Mouse (Mus musculus) heart, postnatal 0 days (tissue): ENCODE measurements around the gene Atp2c1. TPM values are rescaled to one million over a fixed set of nuclear protein-coding genes. Genes with fewer than 3 reads are reported as not detected.

Experiments used
- ATAC-seq: fragments of 200-750 bp; cut with Nextera tagmentation; 2 replicates; pipeline ENCODE4 v1.8.0; 2017; ENCODE audit warnings: low read depth, moderate number of reproducible peaks, moderate library complexity; ENCODE audit not compliant: insufficient read depth
- DNase-seq: peaks from one replicate; pipeline ENCODE4 v3.0.0-alpha.2; 2016; ENCODE audit warnings: low spot score
- H3K27ac ChIP-seq: fragments of 300-500 bp; sonication (generic); 2 replicates; pipeline ENCODE4 v1.5.1; 2014; ENCODE audit warnings: low read depth, mild to moderate bottlenecking
- H3K27me3 ChIP-seq: fragments of 300-500 bp; sonication (generic); 2 replicates; pipeline ENCODE4 v1.6.1; 2014; ENCODE audit warnings: low read length, mixed read lengths; ENCODE audit not compliant: control insufficient read depth, insufficient read depth
- H3K36me3 ChIP-seq: fragments of 300-500 bp; sonication (generic); replicated peaks from 2 replicates; pipeline ENCODE4 v1.6.1; 2014; ENCODE audit warnings: low read length, mixed read lengths; ENCODE audit not compliant: control insufficient read depth, insufficient read depth
- H3K4me1 ChIP-seq: fragments of 300-500 bp; sonication (generic); 2 replicates; pipeline ENCODE4 v1.6.1; 2014; ENCODE audit warnings: antibody characterized with exemption; ENCODE audit not compliant: control insufficient read depth, insufficient read depth
- H3K4me2 ChIP-seq: fragments of 300-500 bp; sonication (generic); 2 replicates; pipeline ENCODE4 v1.6.1; 2014; ENCODE audit warnings: low read depth, mild to moderate bottlenecking, low read length, moderate library complexity
- H3K4me3 ChIP-seq: fragments of 300-500 bp; sonication (generic); 2 replicates; pipeline ENCODE4 v1.5.1; 2014; ENCODE audit warnings: low read depth, low read length
- H3K9ac ChIP-seq: fragments of 300-500 bp; sonication (generic); replicated peaks from 2 replicates; pipeline ENCODE4 v1.6.1; 2014; ENCODE audit warnings: low read depth, low read length, mixed read lengths
- H3K9me3 ChIP-seq: fragments of 300-500 bp; sonication (generic); replicated peaks from 2 replicates; pipeline ENCODE4 v1.6.1; 2016; ENCODE audit warnings: low read length; ENCODE audit not compliant: control insufficient read depth
- CTCF ChIP-seq: IDR thresholded peaks from 2 replicates; pipeline ENCODE4 v1.5.1; 2016; ENCODE audit warnings: antibody characterized with exemption, control low read depth, low read depth
- EP300 ChIP-seq: IDR thresholded peaks from 2 replicates; pipeline ENCODE4 v1.6.1; 2016; ENCODE audit warnings: antibody characterized with exemption, low read depth
- WGBS: fragments of 180-500 bp; shearing (Covaris S2); extraction: QIAGEN DNeasy Blood & Tissue Kit; methylation state at CpG from one replicate; pipeline ENCODE4 v1.1.7; 2014; 5-methylcytosine and 5-hydroxymethylcytosine counted together
- polyA plus RNA-seq: library from polyadenylated mRNA; unstranded; fragments of >200 nt; fragmentation: Nextera tagmentation; extraction: Ambion mirVana; gene quantifications from 2 replicates; pipeline ENCODE4 v1.2.1, GENCODE M21; 2015
- total RNA-seq: library from RNA; depleted of rRNA; stranded (reverse); fragments of >200 nt; gene quantifications from 2 replicates; pipeline ENCODE4 v1.2.3, GENCODE M21; 2014; ENCODE audit warnings: low replicate concordance; rRNA removed

Atp2c1 gene
- total and polyA plus RNA-seq, 2 experiments from 2014 or later, result 25.1 to 72.2 TPM

- H3K27ac ChIP-seq, result no peak overlapping the region
- no peaks in the 10 kb centered on the region for H3K4me1 ChIP-seq
- H3K9ac ChIP-seq, result no peak overlapping the region
- ATAC-seq (no peak), DNase-seq (no peak)
- H3K36me3 ChIP-seq, result no peaks in the 10 kb centered on the region
- H3K4me2 ChIP-seq, result no peak overlapping the region
- TF ChIP-seq EP300, result no peak
- TF ChIP-seq CTCF, result no peak
- no peaks in the 10 kb centered on the region for H3K9me3 ChIP-seq
- no peaks in the 10 kb centered on the region for H3K27me3 ChIP-seq
- WGBS, result 46% methylated on average over 2 of the region's 2 CpGs
- no peak overlapping the region for H3K4me3 ChIP-seq
These were observed 164.9 kb downstream of the Atp2c1 start for GRCm38 (mm10) chr9:105362181-105362580.

Other genes starting within 250 kb of the Atp2c1 start
- 6.8 and 10.8 TPM in 2 replicates for gene Aste1, start 131.9 kb downstream of the Atp2c1 start, total RNA-seq
- gene Aste1, start 131.9 kb downstream of the Atp2c1 start, polyA plus RNA-seq, result 10.5 and 13.7 TPM in 2 replicates
- gene Nek11, start 131.8 kb downstream of the Atp2c1 start, total RNA-seq, result not detected in 2 replicates
- gene Nek11, start 131.8 kb downstream of the Atp2c1 start, polyA plus RNA-seq, result 0.11 and 0.16 TPM in 2 replicates
- gene Pik3r4, start 115.7 kb upstream of the Atp2c1 start, total RNA-seq, result 20.4 and 45.3 TPM in 2 replicates
- gene Pik3r4, start 115.7 kb upstream of the Atp2c1 start, polyA plus RNA-seq, result 10.2 TPM in 2 replicates